Mouse (Mus musculus) B cell, adult 67 days (primary cell): ENCODE data around the gene Pax1. TPM values are rescaled to one million over a fixed set of nuclear protein-coding genes. Genes with fewer than 3 reads are reported as not detected.

Experiments
- total RNA-seq, 2 experiments: library from RNA; stranded (reverse); gene quantifications; 4 replicates each; pipeline ENCODE4 v1.2.4; 2023

Gene Pax1
- not detected for total RNA-seq

DNA sequence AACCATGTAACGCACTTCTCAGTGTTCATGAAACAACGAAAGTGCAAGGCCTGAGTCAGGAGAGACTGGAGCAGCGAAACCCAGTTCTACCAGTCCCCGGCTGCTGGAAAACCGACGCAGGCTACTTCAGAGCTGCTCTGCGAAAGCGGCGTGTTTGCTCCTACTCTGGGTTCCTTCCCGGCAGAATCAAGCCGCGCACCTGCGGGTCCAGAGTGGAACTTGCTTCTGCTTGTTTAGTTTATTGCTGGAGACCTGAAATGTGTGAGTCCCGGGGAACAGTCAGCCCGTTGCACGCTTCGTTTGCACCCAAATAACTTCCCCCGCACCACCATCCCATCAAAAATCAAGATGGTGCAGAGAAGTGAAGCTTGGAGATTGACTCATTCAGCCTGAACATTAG lies at the start of gene Pax1:
TSS of gene Pax1 (plus strand) at position 345 of the 400 bp plus-strand sequence.

Other genes with a start within 250 kb of the Pax1 start
- gene Nkx2-2, start 167.7 kb upstream of the Pax1 start, total RNA-seq, result not detected